Mouse (Mus musculus): Measurements from ENCODE around the gene Lrp4. TPM values are rescaled to one million over a fixed set of nuclear protein-coding genes. Genes with fewer than 3 reads are reported as not detected.

The Lrp4 gene
- polyA plus RNA-seq, 2 experiments: 0.58 to 0.70 TPM

DNA sequence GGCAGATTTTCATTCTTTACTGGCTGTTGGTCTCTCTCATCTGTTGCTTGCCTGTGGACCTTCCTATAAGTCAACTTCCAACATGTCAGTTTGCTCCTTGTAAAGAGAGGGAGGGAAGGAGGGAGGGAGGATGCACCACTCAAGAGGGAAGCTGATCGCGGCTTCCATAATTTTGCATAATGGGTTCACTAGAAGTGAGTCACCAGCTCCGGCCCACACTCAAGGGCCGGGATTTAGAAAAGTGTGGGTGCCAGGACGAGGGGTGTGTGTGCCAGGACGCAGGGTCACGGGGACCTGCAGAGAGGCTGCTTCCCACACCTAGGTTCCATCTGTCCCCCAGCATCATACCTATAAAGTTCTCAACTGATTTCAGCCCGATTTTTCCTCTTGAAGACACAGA is 50.8 kb downstream of the Lrp4 start:
- Histone ChIP-seq H3K36me3 (replicated peaks; ENCODE audit: control insufficient read depth, insufficient read depth, low read depth) (no peaks in the 10 kb centered on the region), H3K4me2 (ENCODE audit: low read depth) (no peak overlapping the region), H3K9ac (replicated peaks) (no peak overlapping the region), H3K4me3 (ENCODE audit: insufficient read depth in 1 of 2, low read depth in 2 of 2, low read length in 2 of 2) (no peak overlapping the region), H3K27ac (no peak overlapping the region), H3K4me1 (replicated peaks; ENCODE audit: control insufficient read depth in 2 of 2, insufficient read depth in 2 of 2, low read length in 1 of 2) (no peaks in the 10 kb centered on the region), H3K9me3 (ENCODE audit: control insufficient read depth, low read length) (no peaks in the 10 kb centered on the region), H3K27me3 (ENCODE audit: control insufficient read depth, insufficient read depth, low read length) (no peaks in the 10 kb centered on the region)
- DNase-seq (ENCODE audit: low read depth in 3 of 3, low spot score in 3 of 3) (no peak), ATAC-seq (ENCODE audit: insufficient read depth) (no peak)
- TF ChIP-seq CTCF (IDR thresholded peaks at IDR 0.05; ENCODE audit: low read depth): no peak
- TF ChIP-seq EP300 (IDR thresholded peaks at IDR 0.05; ENCODE audit: low read depth): no peak
- WGBS (ENCODE audit: insufficient replicate concordance): 66% methylated on average over 8 of the region's 8 CpGs

DNA sequence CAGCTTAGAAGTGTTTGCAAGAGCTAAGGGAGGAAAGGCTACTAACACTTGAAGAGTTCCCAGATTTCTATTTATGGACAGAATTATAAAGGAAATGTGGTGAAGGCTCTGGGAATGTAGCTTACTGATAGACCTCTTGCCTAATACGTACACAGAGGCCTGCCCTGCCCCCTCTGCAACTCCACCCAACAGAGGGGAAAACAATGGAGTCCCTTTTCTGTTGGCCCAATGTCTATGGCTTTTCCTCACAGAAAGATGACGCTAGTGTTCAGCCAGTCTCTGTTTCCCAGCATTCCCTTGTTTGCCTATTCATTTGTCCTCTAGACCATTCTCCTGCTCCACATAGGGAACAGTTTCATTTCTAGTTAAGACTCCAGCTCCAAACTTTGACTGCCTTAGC is 59.9 kb downstream of the Lrp4 start:
- H3K4me1 ChIP-seq (replicated peaks; ENCODE audit: control insufficient read depth in 2 of 2, insufficient read depth in 2 of 2, low read length in 1 of 2): peaks cover 0 to 5% of the 10 kb centered on the region in 2 experiments; a peak in 2 of 4 replicates
- TF ChIP-seq EP300 (IDR thresholded peaks at IDR 0.05; ENCODE audit: low read depth) (no peak), CTCF (IDR thresholded peaks at IDR 0.05; ENCODE audit: low read depth) (no peak)
- no peaks in the 10 kb centered on the region for H3K9me3 ChIP-seq (ENCODE audit: control insufficient read depth, low read length)
- WGBS (ENCODE audit: insufficient replicate concordance): 10% methylated on average over 2 of the region's 2 CpGs
- H3K9ac ChIP-seq (replicated peaks): no peak overlapping the region
- no peaks in the 10 kb centered on the region for H3K36me3 ChIP-seq (replicated peaks; ENCODE audit: control insufficient read depth, insufficient read depth, low read depth)
- H3K4me3 ChIP-seq (ENCODE audit: insufficient read depth in 1 of 2, low read depth in 2 of 2, low read length in 2 of 2): no peak overlapping the region
- ATAC-seq (ENCODE audit: insufficient read depth) (peak; percentile 39; the same call in 1 of the 2 replicates), DNase-seq (ENCODE audit: low read depth in 3 of 3, low spot score in 3 of 3) (no peak)
- H3K27me3 ChIP-seq (ENCODE audit: control insufficient read depth, insufficient read depth, low read length): no peaks in the 10 kb centered on the region
- H3K27ac ChIP-seq: no peak overlapping the region
- no peak overlapping the region for H3K4me2 ChIP-seq (ENCODE audit: low read depth)

DNA sequence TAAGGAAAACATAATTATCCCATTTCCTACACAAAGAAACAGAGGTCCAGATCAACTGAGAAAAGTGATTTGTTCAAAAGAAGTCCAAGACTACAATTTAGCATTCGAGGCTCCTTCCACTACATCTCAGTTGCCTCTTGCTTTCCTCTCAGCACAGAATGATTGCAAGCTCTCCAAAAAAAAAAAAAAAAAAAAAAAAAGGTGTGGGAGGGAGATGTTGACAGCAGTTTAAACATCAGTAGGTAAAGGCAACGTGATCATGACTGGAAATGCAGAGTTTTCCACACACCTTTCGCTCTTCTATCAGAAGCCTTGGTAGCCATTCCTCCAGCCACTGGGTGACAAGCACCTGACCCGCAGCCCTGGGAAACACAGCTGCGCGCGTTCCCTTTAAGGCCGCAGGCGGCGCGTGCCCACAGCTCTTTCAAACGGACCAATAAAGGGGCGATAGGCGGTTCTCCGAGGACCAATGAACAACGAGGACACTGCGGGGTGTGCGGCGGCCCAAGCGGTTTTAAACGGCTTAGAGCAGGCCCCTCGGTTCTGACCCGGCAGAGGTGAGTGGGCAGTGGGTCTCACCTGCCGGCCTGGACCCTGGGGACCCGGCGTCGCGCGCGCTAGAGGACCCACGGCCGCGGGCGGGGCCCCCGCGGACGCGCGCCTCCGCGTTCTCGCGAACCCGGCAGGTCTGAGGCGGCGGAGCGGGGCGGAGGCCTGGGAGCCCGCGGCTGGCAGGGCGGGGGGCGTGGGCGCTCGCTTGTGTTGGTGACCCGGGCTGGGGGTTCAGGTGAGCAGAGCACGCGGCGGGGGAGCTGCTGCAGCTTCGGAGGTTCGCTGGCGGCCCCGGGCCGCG is 69.2 kb downstream of the Lrp4 start, which contains the start of gene Ckap5:
Gene Ckap5 (plus strand): TSS at position 469 of the 853 bp plus-strand sequence.
- Histone ChIP-seq H3K4me3 (ENCODE audit: insufficient read depth in 1 of 2, low read depth in 2 of 2, low read length in 2 of 2) (peak within 1 kb of the TSS; percentile 89 to 91), H3K36me3 (replicated peaks; ENCODE audit: control insufficient read depth, insufficient read depth, low read depth) (peaks cover 9% of the 10 kb centered on the region), H3K4me2 (ENCODE audit: low read depth) (peak within 1 kb of the TSS; percentile 64), H3K9me3 (ENCODE audit: control insufficient read depth, low read length) (no peaks in the 10 kb centered on the region), H3K9ac (replicated peaks) (peak within 1 kb of the TSS; percentile 91), H3K4me1 (replicated peaks; ENCODE audit: control insufficient read depth in 2 of 2, insufficient read depth in 2 of 2, low read length in 1 of 2) (peaks cover 6 to 11% of the 10 kb centered on the region in 2 experiments), H3K27me3 (ENCODE audit: control insufficient read depth, insufficient read depth, low read length) (no peaks in the 10 kb centered on the region), H3K27ac (peak within 1 kb of the TSS; percentile 54)
- ATAC-seq (ENCODE audit: insufficient read depth) (peak; percentile 98), DNase-seq (ENCODE audit: low read depth in 3 of 3, low spot score in 3 of 3) (peak; percentile 86 to 87 (median 87))
- WGBS (ENCODE audit: insufficient replicate concordance): 1% methylated on average over 63 of the region's 64 CpGs
- TF ChIP-seq EP300 (IDR thresholded peaks at IDR 0.05; ENCODE audit: low read depth): no peak
- TF ChIP-seq CTCF (IDR thresholded peaks at IDR 0.05; ENCODE audit: low read depth): peak; percentile 61

DNA sequence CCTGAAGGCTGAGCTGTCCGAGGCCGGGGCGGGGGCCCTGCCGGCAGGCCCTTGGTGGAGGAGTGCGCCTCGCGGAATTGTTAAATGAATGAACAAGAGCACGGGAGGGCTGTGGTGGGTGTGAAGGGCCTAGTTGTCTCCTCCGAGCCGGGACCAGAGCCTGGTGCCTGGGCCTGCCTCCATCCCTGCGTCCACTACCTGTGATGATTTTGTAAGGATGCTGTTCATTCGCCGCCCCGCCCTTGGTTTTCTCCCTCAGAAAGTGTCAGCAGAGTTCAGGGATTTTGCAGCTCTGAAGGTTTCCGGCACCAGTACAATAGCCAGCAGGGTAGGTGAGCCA is 69.8 kb downstream of the Lrp4 start:
- Histone ChIP-seq H3K36me3 (replicated peaks; ENCODE audit: control insufficient read depth, insufficient read depth, low read depth) (peaks cover 9% of the 10 kb centered on the region), H3K9ac (replicated peaks) (peak overlapping the region; percentile 91), H3K4me1 (replicated peaks; ENCODE audit: control insufficient read depth in 2 of 2, insufficient read depth in 2 of 2, low read length in 1 of 2) (peaks cover 6 to 11% of the 10 kb centered on the region in 2 experiments), H3K4me2 (ENCODE audit: low read depth) (peak overlapping the region; percentile 64), H3K27ac (peak overlapping the region; percentile 54), H3K4me3 (ENCODE audit: insufficient read depth in 1 of 2, low read depth in 2 of 2, low read length in 2 of 2) (peak overlapping the region; percentile 89 to 91), H3K27me3 (ENCODE audit: control insufficient read depth, insufficient read depth, low read length) (no peaks in the 10 kb centered on the region), H3K9me3 (ENCODE audit: control insufficient read depth, low read length) (no peaks in the 10 kb centered on the region)
- TF ChIP-seq EP300 (IDR thresholded peaks at IDR 0.05; ENCODE audit: low read depth): no peak
- no peak for TF ChIP-seq CTCF (IDR thresholded peaks at IDR 0.05; ENCODE audit: low read depth)
- DNase-seq (ENCODE audit: low read depth in 3 of 3, low spot score in 3 of 3): peak in 2 of 3 experiments; percentile 6 to 13
- ATAC-seq (ENCODE audit: insufficient read depth): no peak; the same call in none of the 2 replicates
- WGBS (ENCODE audit: insufficient replicate concordance): under 1% methylated on average over 15 of the region's 15 CpGs

DNA sequence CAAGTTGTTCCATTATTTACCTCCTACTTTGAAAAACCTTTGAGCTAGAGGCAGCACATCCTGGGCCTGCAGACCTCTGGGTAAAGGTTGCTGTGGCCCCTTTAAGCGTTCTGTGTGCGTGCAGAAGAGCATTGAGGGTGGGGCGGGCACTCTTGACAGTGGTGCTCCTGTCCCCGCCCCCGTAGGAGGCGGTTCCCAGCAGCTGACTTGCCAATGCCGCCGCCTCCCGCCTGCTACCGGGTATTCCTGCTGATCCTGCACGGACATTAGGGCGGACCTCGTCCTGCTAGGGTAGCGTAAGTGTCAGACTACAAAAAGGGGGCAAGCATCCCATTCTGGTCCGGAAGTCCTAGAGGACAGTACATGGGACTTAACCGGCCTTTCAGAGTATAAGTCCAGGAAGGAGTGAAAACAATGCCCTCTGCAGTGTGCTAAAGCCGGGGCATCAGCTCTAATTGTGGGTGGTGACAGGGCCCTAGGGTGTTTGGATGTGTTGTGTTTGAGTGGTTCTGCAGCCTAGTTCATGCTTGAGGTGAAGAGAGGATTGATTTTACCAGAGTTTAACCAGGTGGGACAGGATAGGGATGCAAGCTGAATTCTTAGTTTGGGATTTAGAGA is 80.4 kb downstream of the Lrp4 start:
- Histone ChIP-seq H3K27ac (peak overlapping the region; percentile 29), H3K27me3 (ENCODE audit: control insufficient read depth, insufficient read depth, low read length) (no peaks in the 10 kb centered on the region), H3K4me1 (replicated peaks; ENCODE audit: control insufficient read depth in 2 of 2, insufficient read depth in 2 of 2, low read length in 1 of 2) (peaks cover 6 to 11% of the 10 kb centered on the region in 2 experiments), H3K36me3 (replicated peaks; ENCODE audit: control insufficient read depth, insufficient read depth, low read depth) (no peaks in the 10 kb centered on the region; the same call in 1 of the 2 replicates), H3K9ac (replicated peaks) (peak overlapping the region; percentile 51), H3K4me2 (ENCODE audit: low read depth) (peak overlapping the region; percentile 89), H3K9me3 (ENCODE audit: control insufficient read depth, low read length) (no peaks in the 10 kb centered on the region), H3K4me3 (ENCODE audit: insufficient read depth in 1 of 2, low read depth in 2 of 2, low read length in 2 of 2) (peak overlapping the region; percentile 55 to 56)
- WGBS (ENCODE audit: insufficient replicate concordance): 2% methylated on average over 17 of the region's 17 CpGs
- ATAC-seq (ENCODE audit: insufficient read depth) (peak; percentile 99), DNase-seq (ENCODE audit: low read depth in 3 of 3, low spot score in 3 of 3) (peak; percentile 76 to 78 (median 78))
- TF ChIP-seq CTCF (IDR thresholded peaks at IDR 0.05; ENCODE audit: low read depth) (peak; percentile 40; the same call in 1 of the 2 replicates), EP300 (IDR thresholded peaks at IDR 0.05; ENCODE audit: low read depth) (no peak)

Other genes starting within 250 kb of the Lrp4 start
- 8.5 and 9.0 TPM in 2 replicates for gene Ddb2, start 220.5 kb upstream of the Lrp4 start, polyA plus RNA-seq (2012; rRNA removed)
- gene Ddb2, start 220.5 kb upstream of the Lrp4 start, polyA plus RNA-seq (2014; fragmentation: Nextera tagmentation; extraction: Ambion mirVana): 4.9 and 5.9 TPM in 2 replicates
- gene Pacsin3, start 201.6 kb upstream of the Lrp4 start, polyA plus RNA-seq (2012; rRNA removed): 8.1 and 11.2 TPM in 2 replicates
- 8.8 and 10.2 TPM in 2 replicates for gene Pacsin3, start 201.6 kb upstream of the Lrp4 start, polyA plus RNA-seq (2014; fragmentation: Nextera tagmentation; extraction: Ambion mirVana)
- 20.9 and 25.5 TPM in 2 replicates for gene Arfgap2, start 192.5 kb upstream of the Lrp4 start, polyA plus RNA-seq (2012; rRNA removed)
- 50.2 and 54.4 TPM in 2 replicates for gene Arfgap2, start 192.5 kb upstream of the Lrp4 start, polyA plus RNA-seq (2014; fragmentation: Nextera tagmentation; extraction: Ambion mirVana)
- 1.6 and 2.1 TPM in 2 replicates for gene 1110051M20Rik, start 12.8 kb upstream of the Lrp4 start, polyA plus RNA-seq (2012; rRNA removed)
- gene 1110051M20Rik, start 12.8 kb upstream of the Lrp4 start, polyA plus RNA-seq (2014; fragmentation: Nextera tagmentation; extraction: Ambion mirVana): 6.6 and 7.3 TPM in 2 replicates
- gene Ckap5, start 69.3 kb downstream of the Lrp4 start, polyA plus RNA-seq (2012; rRNA removed): 12.8 and 20.6 TPM in 2 replicates
- gene Ckap5, start 69.3 kb downstream of the Lrp4 start, polyA plus RNA-seq (2014; fragmentation: Nextera tagmentation; extraction: Ambion mirVana): 35.9 and 37.3 TPM in 2 replicates
- 174 and 202 TPM in 2 replicates for gene F2, start 178.9 kb downstream of the Lrp4 start, polyA plus RNA-seq (2012; rRNA removed)
- gene F2, start 178.9 kb downstream of the Lrp4 start, polyA plus RNA-seq (2014; fragmentation: Nextera tagmentation; extraction: Ambion mirVana): 203 and 213 TPM in 2 replicates
- 5.1 and 5.4 TPM in 2 replicates for gene Zfp408, start 192.3 kb downstream of the Lrp4 start, polyA plus RNA-seq (2012; rRNA removed)
- 1.0 and 1.2 TPM in 2 replicates for gene Zfp408, start 192.3 kb downstream of the Lrp4 start, polyA plus RNA-seq (2014; fragmentation: Nextera tagmentation; extraction: Ambion mirVana)
- 22.4 and 25.8 TPM in 2 replicates for gene Arhgap1, start 192.3 kb downstream of the Lrp4 start, polyA plus RNA-seq (2012; rRNA removed)
- gene Arhgap1, start 192.3 kb downstream of the Lrp4 start, polyA plus RNA-seq (2014; fragmentation: Nextera tagmentation; extraction: Ambion mirVana): 32.1 and 37.3 TPM in 2 replicates

Measured in liver, embryonic 14.5 days (tissue).